Mouse (Mus musculus) heart, embryonic 13.5 days (tissue): ENCODE measurements around the gene Ppp4r4. TPM values are rescaled to one million over a fixed set of nuclear protein-coding genes. Genes with fewer than 3 reads are reported as not detected.

Experiments
- ATAC-seq: fragments of 200-750 bp; cut with Nextera tagmentation; 2 replicates; pipeline ENCODE4 v1.8.0; 2017; ENCODE audit warnings: moderate TSS enrichment; ENCODE audit not compliant: insufficient number of reproducible peaks, low FRiP score, low TSS enrichment; ENCODE audit errors: extremely low read depth
- H3K27ac ChIP-seq: fragments of 300-500 bp; sonication (generic); replicated peaks from 2 replicates; pipeline ENCODE4 v1.5.1; 2015; ENCODE audit warnings: moderate library complexity, mild to moderate bottlenecking, inconsistent platforms
- H3K27me3 ChIP-seq: fragments of 300-500 bp; sonication (generic); replicated peaks from 2 replicates; pipeline ENCODE4 v1.6.1; 2015; ENCODE audit warnings: mild to moderate bottlenecking, inconsistent platforms
- H3K36me3 ChIP-seq: fragments of 300-500 bp; sonication (generic); 2 replicates; pipeline ENCODE4 v1.6.1; 2015; ENCODE audit warnings: mild to moderate bottlenecking, inconsistent platforms
- H3K4me1 ChIP-seq: fragments of 300-500 bp; sonication (generic); 2 replicates; pipeline ENCODE4 v1.6.1; 2015; ENCODE audit warnings: inconsistent platforms
- H3K4me2 ChIP-seq: fragments of 300-500 bp; sonication (generic); 2 replicates; pipeline ENCODE4 v1.6.1; 2015; ENCODE audit warnings: inconsistent platforms, mild to moderate bottlenecking, moderate library complexity
- H3K4me3 ChIP-seq: fragments of 300-500 bp; sonication (generic); 2 replicates; pipeline ENCODE4 v1.5.1; 2015; ENCODE audit warnings: moderate library complexity, mild to moderate bottlenecking, inconsistent platforms
- H3K9ac ChIP-seq: fragments of 300-500 bp; sonication (generic); 2 replicates; pipeline ENCODE4 v1.6.1; 2015; ENCODE audit warnings: inconsistent platforms, mild to moderate bottlenecking, moderate library complexity
- H3K9me3 ChIP-seq: fragments of 300-500 bp; sonication (generic); 2 replicates; pipeline ENCODE4 v1.6.1; 2016; ENCODE audit warnings: inconsistent platforms
- WGBS: fragments of 180-500 bp; shearing (Covaris S2); methylation state at CpG from one replicate; pipeline ENCODE4 v1.1.7; 2015; ENCODE audit warnings: mixed read lengths; 5-methylcytosine and 5-hydroxymethylcytosine counted together
- polyA plus RNA-seq: library from polyadenylated mRNA; unstranded; fragments of >200 nt; fragmentation: Nextera tagmentation; extraction: Ambion mirVana; gene quantifications from 2 replicates; pipeline ENCODE4 v1.2.1, GENCODE M21; 2015

Ppp4r4 gene
- polyA plus RNA-seq, 1 experiment from 2014 or later, result 0.19 TPM

DNA sequence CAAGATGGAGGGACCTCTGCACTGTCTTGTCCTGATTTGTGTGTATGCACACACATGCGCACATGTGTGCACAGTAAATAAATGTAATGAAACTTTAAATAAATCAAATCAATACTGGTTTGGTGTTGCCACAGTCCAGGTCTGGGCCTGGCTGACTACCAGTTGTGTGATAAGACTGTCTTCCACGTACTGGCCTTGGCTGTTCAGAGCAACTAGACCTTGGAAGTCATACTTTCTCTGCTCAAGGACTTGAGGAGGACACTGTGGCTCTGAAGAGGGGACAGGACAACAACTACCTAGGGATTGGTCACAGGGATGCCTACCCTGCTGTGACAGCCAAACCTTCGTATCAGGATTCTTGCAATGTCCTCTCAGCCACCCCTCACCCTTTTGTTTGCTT is 28.8 kb upstream of the Ppp4r4 start:
- H3K4me2 ChIP-seq, result no peak overlapping the region
- H3K27ac ChIP-seq, result no peak overlapping the region
- no peak overlapping the region for H3K4me3 ChIP-seq
- ATAC-seq, result no peak
- no peaks in the 10 kb centered on the region for H3K9me3 ChIP-seq
- H3K4me1 ChIP-seq, result no peaks in the 10 kb centered on the region
- no peaks in the 10 kb centered on the region for H3K27me3 ChIP-seq
- no peaks in the 10 kb centered on the region for H3K36me3 ChIP-seq
- H3K9ac ChIP-seq, result no peak overlapping the region
- 65% methylated on average over 3 of the region's 3 CpGs for WGBS

DNA sequence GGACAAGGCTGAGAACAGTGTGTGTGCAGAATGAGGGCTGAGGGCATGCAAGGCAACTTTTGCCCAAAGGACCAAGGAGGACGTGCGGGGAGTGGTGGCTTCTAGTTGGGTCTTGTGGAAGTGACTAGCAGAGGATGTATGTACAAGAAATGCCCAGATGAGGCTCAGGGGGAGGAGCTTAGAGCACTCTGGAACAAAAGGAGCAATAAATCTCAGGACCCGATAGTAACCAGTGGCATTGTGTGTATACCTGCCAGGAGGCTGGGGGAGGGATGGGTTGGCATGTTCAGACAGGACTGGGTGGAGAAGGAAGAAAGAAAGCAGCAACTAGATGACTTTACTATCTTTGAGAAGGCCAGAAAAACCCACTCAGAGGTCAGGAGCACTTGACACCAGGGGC is 27.7 kb upstream of the Ppp4r4 start:
- WGBS, result 81% methylated on average over 3 of the region's 3 CpGs
- Histone ChIP-seq H3K36me3 (no peaks in the 10 kb centered on the region), H3K27me3 (no peaks in the 10 kb centered on the region), H3K9me3 (no peaks in the 10 kb centered on the region), H3K4me2 (no peak overlapping the region), H3K27ac (no peak overlapping the region), H3K9ac (no peak overlapping the region), H3K4me3 (no peak overlapping the region), H3K4me1 (no peaks in the 10 kb centered on the region)
- no peak for ATAC-seq

DNA sequence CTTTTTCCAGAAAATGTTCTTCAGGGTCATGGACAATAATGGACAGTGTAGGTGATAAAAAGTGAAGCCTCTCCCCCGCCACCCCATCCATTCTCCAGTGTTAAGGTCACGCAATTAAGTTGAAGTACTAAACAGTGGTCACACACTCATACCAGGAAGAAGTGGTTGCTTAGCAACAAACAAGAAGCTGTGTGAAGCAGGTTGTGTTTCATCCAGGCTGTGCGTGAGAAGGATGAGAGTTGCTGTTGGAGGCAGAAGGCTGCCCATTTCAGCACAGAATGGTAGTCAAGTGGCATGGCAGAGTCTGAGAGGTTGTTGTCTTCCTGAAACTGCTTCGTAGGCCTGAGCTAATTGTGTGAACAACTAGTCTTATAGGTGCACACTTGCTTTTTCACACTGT is 23.7 kb upstream of the Ppp4r4 start:
- H3K27ac ChIP-seq, result no peak overlapping the region
- H3K4me2 ChIP-seq, result no peak overlapping the region
- no peaks in the 10 kb centered on the region for H3K4me1 ChIP-seq
- no peak for ATAC-seq
- peaks cover 5% of the 10 kb centered on the region; the same call in 1 of the 2 replicates for H3K27me3 ChIP-seq
- H3K36me3 ChIP-seq, result no peaks in the 10 kb centered on the region
- no peak overlapping the region for H3K4me3 ChIP-seq
- H3K9ac ChIP-seq, result no peak overlapping the region
- WGBS, result 60% methylated on average over 4 of the region's 4 CpGs
- H3K9me3 ChIP-seq, result no peaks in the 10 kb centered on the region

DNA sequence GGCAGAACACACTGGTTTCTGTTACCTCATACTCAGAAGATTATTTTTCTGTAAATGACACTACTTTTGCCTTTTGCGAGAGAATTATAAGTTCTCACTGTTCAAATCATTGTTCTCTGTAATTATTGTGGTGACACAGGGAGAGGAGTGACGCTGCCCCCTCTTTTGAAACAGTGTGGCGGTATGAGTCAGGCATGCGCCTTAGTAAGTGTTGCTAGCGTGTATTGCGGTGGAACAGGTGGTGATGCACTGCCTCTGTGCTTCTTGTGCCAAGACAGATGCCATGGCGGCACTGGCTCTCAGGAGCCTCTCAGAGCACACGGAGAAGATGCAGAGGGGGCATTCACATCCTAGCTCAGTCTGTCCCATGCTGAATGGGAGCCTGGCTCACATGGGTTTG is 22.2 kb upstream of the Ppp4r4 start:
- 88% methylated on average over 8 of the region's 8 CpGs for WGBS
- Histone ChIP-seq H3K9me3 (no peaks in the 10 kb centered on the region), H3K4me2 (no peak overlapping the region), H3K27ac (no peak overlapping the region), H3K9ac (no peak overlapping the region), H3K27me3 (peaks cover 5% of the 10 kb centered on the region; the same call in 1 of the 2 replicates), H3K4me1 (no peaks in the 10 kb centered on the region), H3K4me3 (no peak overlapping the region), H3K36me3 (no peaks in the 10 kb centered on the region)
- no peak for ATAC-seq

DNA sequence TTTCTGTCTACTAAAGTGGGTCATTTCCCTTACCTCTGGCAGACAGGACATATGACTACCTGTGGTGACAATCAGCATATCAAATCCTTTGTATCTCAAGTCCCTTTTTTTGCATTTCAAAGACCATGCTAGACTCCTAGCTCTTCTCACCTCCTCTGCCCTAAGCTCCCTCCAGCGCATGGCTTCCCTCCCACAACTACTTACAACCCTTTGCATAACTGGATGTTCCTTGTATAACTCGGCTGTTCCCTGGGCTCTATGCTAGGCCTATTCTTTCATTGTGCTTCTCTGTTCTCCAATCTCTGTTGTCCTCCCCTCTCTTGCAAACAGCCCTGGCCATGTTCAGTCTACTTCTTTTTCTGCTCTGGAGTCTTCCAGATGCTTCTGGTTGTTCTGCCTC is 20.5 kb upstream of the Ppp4r4 start:
- no peak overlapping the region for H3K4me3 ChIP-seq
- H3K36me3 ChIP-seq, result no peaks in the 10 kb centered on the region
- no peaks in the 10 kb centered on the region for H3K9me3 ChIP-seq
- no peak overlapping the region for H3K4me2 ChIP-seq
- H3K9ac ChIP-seq, result no peak overlapping the region
- H3K27me3 ChIP-seq, result peaks cover 5% of the 10 kb centered on the region; the same call in 1 of the 2 replicates
- WGBS, result 34% methylated on average over 2 of the region's 2 CpGs
- no peak for ATAC-seq
- no peak overlapping the region for H3K27ac ChIP-seq
- H3K4me1 ChIP-seq, result no peaks in the 10 kb centered on the region

GRCm38 (mm10) chr12:103513039-103513438 is 19.0 kb upstream of the Ppp4r4 start:
- 50% methylated on average over 2 of the region's 2 CpGs for WGBS
- no peak overlapping the region for H3K4me2 ChIP-seq
- H3K9me3 ChIP-seq, result no peaks in the 10 kb centered on the region
- peaks cover 5% of the 10 kb centered on the region; the same call in 1 of the 2 replicates for H3K27me3 ChIP-seq
- no peak overlapping the region for H3K4me3 ChIP-seq
- no peaks in the 10 kb centered on the region for H3K4me1 ChIP-seq
- no peaks in the 10 kb centered on the region for H3K36me3 ChIP-seq
- no peak overlapping the region for H3K9ac ChIP-seq
- H3K27ac ChIP-seq, result no peak overlapping the region
- no peak for ATAC-seq

GRCm38 (mm10) chr12:103513451-103513871 is 18.6 kb upstream of the Ppp4r4 start:
- no peaks in the 10 kb centered on the region for H3K4me1 ChIP-seq
- 46% methylated on average over 4 of the region's 4 CpGs for WGBS
- no peak for ATAC-seq

GRCm38 (mm10) chr12:103514354-103514753 is 17.7 kb upstream of the Ppp4r4 start:
- no peaks in the 10 kb centered on the region for H3K4me1 ChIP-seq
- peaks cover 5% of the 10 kb centered on the region; the same call in 1 of the 2 replicates for H3K27me3 ChIP-seq
- H3K4me2 ChIP-seq, result no peak overlapping the region
- no peak for ATAC-seq
- WGBS, result 63% methylated on average over 3 of the region's 3 CpGs
- no peaks in the 10 kb centered on the region for H3K9me3 ChIP-seq
- no peaks in the 10 kb centered on the region for H3K36me3 ChIP-seq
- H3K9ac ChIP-seq, result no peak overlapping the region
- no peak overlapping the region for H3K27ac ChIP-seq
- H3K4me3 ChIP-seq, result no peak overlapping the region

More at GRCm38 (mm10) chr12:103513451-103513871, 18.6 kb upstream of the Ppp4r4 start:
- no peak overlapping the region for H3K27ac ChIP-seq
- H3K9me3 ChIP-seq, result no peaks in the 10 kb centered on the region
- peaks cover 5% of the 10 kb centered on the region; the same call in 1 of the 2 replicates for H3K27me3 ChIP-seq
- no peak overlapping the region for H3K4me3 ChIP-seq
- H3K4me2 ChIP-seq, result no peak overlapping the region
- H3K9ac ChIP-seq, result no peak overlapping the region
- no peaks in the 10 kb centered on the region for H3K36me3 ChIP-seq

- 44% methylated on average over 4 of the region's 4 CpGs for WGBS
- Histone ChIP-seq H3K27me3 (no peaks in the 10 kb centered on the region), H3K27ac (no peak overlapping the region), H3K36me3 (no peaks in the 10 kb centered on the region), H3K4me1 (no peaks in the 10 kb centered on the region), H3K4me3 (no peak overlapping the region), H3K9me3 (no peaks in the 10 kb centered on the region), H3K4me2 (no peak overlapping the region), H3K9ac (no peak overlapping the region)
- no peak for ATAC-seq
Observed at GRCm38 (mm10) chr12:103515638-103516037, 16.4 kb upstream of the Ppp4r4 start.

- no peak for ATAC-seq
- H3K4me1 ChIP-seq, result no peaks in the 10 kb centered on the region
- H3K4me2 ChIP-seq, result no peak overlapping the region
- no peak overlapping the region for H3K27ac ChIP-seq
- no peak overlapping the region for H3K4me3 ChIP-seq
- H3K36me3 ChIP-seq, result no peaks in the 10 kb centered on the region
- 0 out of 2 replicates have a peak, but pooled peaks cover 4% of the 10 kb centered on the region for H3K9me3 ChIP-seq
- H3K9ac ChIP-seq, result no peak overlapping the region
- 85% methylated on average over 6 of the region's 6 CpGs for whole genome bisulfite sequencing
- H3K27me3 ChIP-seq, result no peaks in the 10 kb centered on the region
Observed at GRCm38 (mm10) chr12:103518640-103519039, 13.4 kb upstream of the Ppp4r4 start.

- no peak for ATAC-seq
- Histone ChIP-seq H3K9ac (no peak overlapping the region), H3K9me3 (no peaks in the 10 kb centered on the region), H3K4me1 (peaks cover 9% of the 10 kb centered on the region), H3K27ac (no peak overlapping the region), H3K4me2 (no peak overlapping the region), H3K4me3 (no peak overlapping the region), H3K27me3 (peaks cover 33% of the 10 kb centered on the region), H3K36me3 (no peaks in the 10 kb centered on the region)
- WGBS, result 74% methylated on average over 2 of the region's 2 CpGs
Observed at GRCm38 (mm10) chr12:103530596-103530995, 1.5 kb upstream of the Ppp4r4 start.

DNA sequence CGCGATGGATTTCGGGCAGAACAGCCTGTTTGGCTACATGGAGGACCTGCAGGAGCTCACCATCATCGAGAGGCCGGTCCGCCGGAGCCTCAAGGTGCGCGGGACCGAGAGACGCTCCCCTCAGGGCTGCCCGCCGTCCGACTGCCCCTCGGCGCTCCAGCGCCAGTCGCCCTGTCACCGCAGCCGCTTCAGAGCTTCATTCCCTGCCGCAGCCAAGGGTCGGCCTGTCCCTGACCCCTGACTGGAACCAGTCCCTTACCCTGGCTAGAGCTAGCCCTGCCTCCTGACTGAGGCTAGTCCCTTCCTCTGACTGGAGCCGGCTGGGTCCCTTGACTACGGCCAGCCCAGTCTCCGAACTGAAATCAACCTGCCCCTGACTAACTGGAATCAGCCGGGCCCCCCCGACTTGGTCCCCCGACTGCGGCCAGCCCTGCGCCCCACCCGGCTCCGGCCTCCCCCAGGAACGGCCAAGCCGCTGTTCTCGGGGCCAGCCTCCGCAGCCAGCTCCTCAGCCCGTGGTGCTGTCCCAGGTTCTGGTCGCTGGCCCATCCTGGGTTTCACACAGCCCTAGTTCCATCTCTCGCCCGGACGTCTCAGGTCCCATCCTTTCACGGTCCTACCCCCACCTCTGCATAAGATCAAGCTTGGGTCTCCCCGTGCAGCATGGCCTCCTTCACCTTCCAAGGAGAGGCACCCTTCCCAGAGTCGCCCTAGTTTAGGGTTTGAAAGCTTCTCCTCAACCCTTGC is 739 bp downstream of the Ppp4r4 start:
- peak overlapping the region; percentile 83 for H3K9ac ChIP-seq
- peaks cover 9% of the 10 kb centered on the region for H3K4me1 ChIP-seq
- 0 out of 2 replicates have a peak, but pooled peaks have one; percentile 8 for ATAC-seq
- peak overlapping the region; percentile 100 for H3K4me2 ChIP-seq
- H3K27ac ChIP-seq, result no peak overlapping the region
- H3K27me3 ChIP-seq, result peaks cover 33% of the 10 kb centered on the region
- peak overlapping the region; percentile 78 for H3K4me3 ChIP-seq
- no peaks in the 10 kb centered on the region for H3K36me3 ChIP-seq
- 2% methylated on average over 38 of the region's 44 CpGs for WGBS
- no peaks in the 10 kb centered on the region for H3K9me3 ChIP-seq
